In the genomic region with DNA sequence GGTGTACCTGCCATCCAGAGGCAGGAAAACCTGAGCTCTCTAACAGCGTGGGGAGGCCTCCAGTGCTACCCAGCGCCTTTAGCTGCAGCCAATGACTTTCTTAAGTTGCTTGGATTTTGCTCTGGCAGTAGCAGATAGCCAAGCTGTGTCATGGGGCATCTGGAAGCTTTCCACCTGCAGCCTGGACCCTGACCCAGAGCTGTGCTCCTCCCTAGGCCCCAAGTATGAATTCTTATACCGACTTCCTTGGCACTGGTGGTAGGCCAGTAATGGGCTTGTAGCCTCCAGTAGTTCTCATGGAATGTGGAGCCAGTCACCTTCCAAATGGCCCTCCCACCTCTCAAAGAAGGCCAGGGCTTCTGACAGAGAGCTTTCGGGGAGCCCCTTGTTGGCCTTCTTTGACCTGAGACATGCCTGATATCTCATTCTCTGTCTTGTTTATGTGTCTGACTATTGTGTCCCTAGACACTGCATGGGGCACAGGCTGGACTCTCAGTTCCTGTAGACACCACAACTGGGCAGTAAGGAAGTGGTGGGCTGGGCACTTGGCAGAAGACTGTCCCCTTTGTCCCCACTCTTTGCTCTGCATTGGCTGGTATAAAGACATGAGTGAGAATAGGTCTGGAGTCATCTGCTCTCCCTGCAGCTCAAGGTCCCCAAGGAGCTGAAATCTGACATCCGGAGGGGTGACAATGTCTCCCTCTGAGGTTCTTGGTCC, we compare ENCODE assay signal across 8 mouse cellular contexts. TPM values are rescaled to one million over a fixed set of nuclear protein-coding genes. Genes with fewer than 3 reads are reported as not detected.
DNase-seq lines count a peak whose midpoint lies in the region; ATAC-seq lines count a peak whose summit lies in the region.

No protein-coding gene starts in this region.

- H3K9me3 ChIP-seq in heart, embryonic 10.5 days: no peaks in the 10 kb centered on the region
- no peaks in the 10 kb centered on the region for H3K9me3 ChIP-seq in embryonic facial prominence, embryonic 12.5 days
- no peaks in the 10 kb centered on the region for H3K9me3 ChIP-seq in kidney, embryonic 16.5 days (ENCODE audit: low read length)

- WGBS in heart, embryonic 10.5 days: 68% methylated on average over 5 of the region's 5 CpGs
- 89% methylated on average over 5 of the region's 5 CpGs for WGBS in embryonic facial prominence, embryonic 12.5 days
- WGBS in kidney, embryonic 16.5 days: 79% methylated on average over 5 of the region's 5 CpGs

- no peaks in the 10 kb centered on the region for H3K27me3 ChIP-seq in heart, embryonic 10.5 days (ENCODE audit: insufficient read depth, poor library complexity, severe bottlenecking)
- H3K27me3 ChIP-seq in embryonic facial prominence, embryonic 12.5 days: no peaks in the 10 kb centered on the region
- no peaks in the 10 kb centered on the region for H3K27me3 ChIP-seq in kidney, embryonic 16.5 days (ENCODE audit: insufficient read depth, low read length)

- H3K4me3 ChIP-seq in heart, embryonic 10.5 days: peak overlapping the region; percentile 33
- H3K4me3 ChIP-seq in embryonic facial prominence, embryonic 12.5 days: no peak overlapping the region
- H3K4me3 ChIP-seq in kidney, embryonic 16.5 days (ENCODE audit: low read length): no peak overlapping the region

- no peak for DNase-seq in heart, embryonic 10.5 days (ENCODE audit: low spot score)
- no peak for DNase-seq in heart, postnatal 25 days (ENCODE audit: low spot score)
- DNase-seq in lung, postnatal 14 days: peak; percentile 59
- DNase-seq in testis, postnatal 14 days (ENCODE audit: low spot score): no peak
- no peak for DNase-seq in layer of hippocampus, postnatal 36 days
- no peak for DNase-seq in spleen, adult 12 weeks (ENCODE audit: low spot score)

- intact Hi-C loops in heart, postnatal 25 days (cut with DNase I): no loop called here

- peaks cover 51% of the 10 kb centered on the region for H3K36me3 ChIP-seq in heart, embryonic 10.5 days
- H3K36me3 ChIP-seq in embryonic facial prominence, embryonic 12.5 days: peaks cover 65% of the 10 kb centered on the region
- H3K36me3 ChIP-seq in kidney, embryonic 16.5 days (ENCODE audit: insufficient read depth, low read length): peaks cover 24% of the 10 kb centered on the region

- peak overlapping the region; percentile 89 for H3K27ac ChIP-seq in heart, embryonic 10.5 days
- peak overlapping the region; percentile 84; the same call in 1 of the 2 replicates for H3K27ac ChIP-seq in embryonic facial prominence, embryonic 12.5 days
- H3K27ac ChIP-seq in kidney, embryonic 16.5 days (ENCODE audit: low read length): peak overlapping the region; percentile 97

- H3K4me1 ChIP-seq in heart, embryonic 10.5 days: peaks cover 89% of the 10 kb centered on the region
- peaks cover 12% of the 10 kb centered on the region; the same call in 1 of the 2 replicates for H3K4me1 ChIP-seq in embryonic facial prominence, embryonic 12.5 days
- H3K4me1 ChIP-seq in kidney, embryonic 16.5 days (ENCODE audit: insufficient read depth, low read length): peaks cover 78% of the 10 kb centered on the region

- no peak overlapping the region for H3K9ac ChIP-seq in embryonic facial prominence, embryonic 12.5 days
- peak overlapping the region; percentile 57; the same call in 1 of the 2 replicates for H3K9ac ChIP-seq in kidney, embryonic 16.5 days (replicated peaks; ENCODE audit: low read length)

- H3K4me2 ChIP-seq in embryonic facial prominence, embryonic 12.5 days (replicated peaks): no peak overlapping the region
- no peak overlapping the region for H3K4me2 ChIP-seq in kidney, embryonic 16.5 days (replicated peaks; ENCODE audit: low read depth, low read length)

- ATAC-seq in embryonic facial prominence, embryonic 12.5 days (ENCODE audit: insufficient number of reproducible peaks, insufficient read depth, low FRiP score, low TSS enrichment): no peak
- ATAC-seq in kidney, embryonic 16.5 days (ENCODE audit: low FRiP score, low TSS enrichment): no peak

RNA-seq across cellular contexts. Expression of gene Trim8, which starts 45.3 kb away (rescaled TPM):
- 17.6 and 22.0 TPM in 2 replicates for polyA plus RNA-seq in heart, embryonic 10.5 days (2016; fragmentation: Nextera tagmentation; extraction: Ambion mirVana)
- 10 to 100 TPM; 37.3 to 40.6 TPM for total RNA-seq in heart, postnatal 25 days (2021)
- polyA plus RNA-seq in embryonic facial prominence, embryonic 12.5 days (2016; fragmentation: Nextera tagmentation; extraction: Ambion mirVana): 22.4 and 23.5 TPM in 2 replicates
- 22.2 and 26.0 TPM in 2 replicates for polyA plus RNA-seq in kidney, embryonic 16.5 days (2015; fragmentation: Nextera tagmentation; extraction: Ambion mirVana)
- 100 to 1,000 TPM; 105 TPM for total RNA-seq in layer of hippocampus, postnatal 36 days (2021)

RNA-seq across cellular contexts. Expression of gene Sufu, which starts 59.5 kb away (rescaled TPM):
- 30.9 and 32.8 TPM in 2 replicates for polyA plus RNA-seq in heart, embryonic 10.5 days (2016; fragmentation: Nextera tagmentation; extraction: Ambion mirVana)
- total RNA-seq in heart, postnatal 25 days (2021): 10 to 100 TPM; 12.0 to 12.6 TPM
- polyA plus RNA-seq in embryonic facial prominence, embryonic 12.5 days (2016; fragmentation: Nextera tagmentation; extraction: Ambion mirVana): 44.9 and 47.6 TPM in 2 replicates
- polyA plus RNA-seq in kidney, embryonic 16.5 days (2015; fragmentation: Nextera tagmentation; extraction: Ambion mirVana): 50.7 and 54.0 TPM in 2 replicates
- total RNA-seq in layer of hippocampus, postnatal 36 days (2021): 10 to 100 TPM; 18.3 to 22.6 TPM
